Mouse (Mus musculus) olfactory bulb, adult 2 months (tissue): ENCODE measurements around the gene Tmem115. TPM values are rescaled to one million over a fixed set of nuclear protein-coding genes. Genes with fewer than 3 reads are reported as not detected.

Experiments
- H3K27ac ChIP-seq: fragments of 200-500 bp; 2 replicates; pipeline ENCODE4 v1.5.1; 2012; ENCODE audit warnings: low read depth, low read length; ENCODE audit not compliant: insufficient read depth
- H3K4me1 ChIP-seq: fragments of 200-500 bp; 2 replicates; pipeline ENCODE4 v1.6.1; 2012; ENCODE audit warnings: low read length; ENCODE audit not compliant: control insufficient read depth, insufficient read depth
- H3K4me3 ChIP-seq: fragments of 200-500 bp; 2 replicates; pipeline ENCODE4 v1.5.1; 2012; ENCODE audit warnings: mild to moderate bottlenecking, low read depth, low read length, moderate library complexity; ENCODE audit not compliant: insufficient read depth
- CTCF ChIP-seq: fragments of 200-500 bp; IDR thresholded peaks from 2 replicates; pipeline ENCODE4 v1.5.1; 2012; ENCODE audit warnings: low read depth, mild to moderate bottlenecking, low read length, moderate library complexity; ENCODE audit not compliant: insufficient read depth
- POLR2A ChIP-seq: fragments of 200-500 bp; IDR thresholded peaks from 2 replicates; pipeline ENCODE4 v1.6.1; 2012; ENCODE audit warnings: mild to moderate bottlenecking, low read depth, low read length, moderate library complexity; ENCODE audit not compliant: insufficient read depth
- WGBS: fragments of 180-500 bp; shearing (Covaris S2); methylation state at CpG from one replicate; pipeline ENCODE4 v1.1.7; 2018; 5-methylcytosine and 5-hydroxymethylcytosine counted together
- polyA plus RNA-seq: library from polyadenylated mRNA; stranded (reverse); fragments of >200 nt; gene quantifications from 2 replicates; pipeline ENCODE4 v1.2.4, GENCODE M21; 2012; ENCODE audit warnings: low replicate concordance; ENCODE audit not compliant: missing spikeins, insufficient read depth, insufficient read length

Gene Tmem115
- polyA plus RNA-seq, 1 experiment: not detected

- H3K27ac ChIP-seq: no peak overlapping the region
- 58% methylated on average over 15 of the region's 15 CpGs for WGBS
- no peak; the same call in 1 of the 2 replicates for TF ChIP-seq CTCF
- no peak for TF ChIP-seq POLR2A
- H3K4me3 ChIP-seq: no peak overlapping the region
- peaks cover 32% of the 10 kb centered on the region for H3K4me1 ChIP-seq
These were observed 32.4 kb downstream of the Tmem115 start for GRCm38 (mm10) chr9:107566041-107566709.

GRCm38 (mm10) chr9:107566855-107567254 lies 33.1 kb downstream of the Tmem115 start:
- 74% methylated on average over 3 of the region's 3 CpGs for WGBS
- no peak overlapping the region for H3K4me3 ChIP-seq
- peaks cover 37% of the 10 kb centered on the region for H3K4me1 ChIP-seq
- TF ChIP-seq POLR2A (no peak), CTCF (no peak)
- no peak overlapping the region for H3K27ac ChIP-seq

GRCm38 (mm10) chr9:107567702-107568319 lies 34.1 kb downstream of the Tmem115 start, which contains the start of gene Hyal2:
Gene Hyal2, plus strand, starts transcription at chr9:107567945.
- peaks cover 37% of the 10 kb centered on the region for H3K4me1 ChIP-seq
- H3K27ac ChIP-seq: peak within 1 kb of the TSS; percentile 89
- peak within 1 kb of the TSS; percentile 84 for H3K4me3 ChIP-seq
- 28% methylated on average over 18 of the region's 18 CpGs for WGBS
- TF ChIP-seq CTCF: no peak

GRCm38 (mm10) chr9:107568331-107569261 lies 34.9 kb downstream of the Tmem115 start:
- TF ChIP-seq CTCF: no peak
- 0 out of 2 replicates have a peak, but pooled peaks have one; percentile 30 for TF ChIP-seq POLR2A
- under 1% methylated on average over 41 of the region's 41 CpGs for WGBS
- H3K4me1 ChIP-seq: peaks cover 37% of the 10 kb centered on the region
- H3K4me3 ChIP-seq: peak overlapping the region; percentile 84
- H3K27ac ChIP-seq: peak overlapping the region; percentile 89

- peak overlapping the region; percentile 59; the same call in 1 of the 2 replicates for H3K27ac ChIP-seq
- no peak for TF ChIP-seq POLR2A
- no peak for TF ChIP-seq CTCF
- peak overlapping the region; percentile 84 for H3K4me3 ChIP-seq
- WGBS: under 1% methylated on average over 23 of the region's 23 CpGs
- peaks cover 33% of the 10 kb centered on the region for H3K4me1 ChIP-seq
These were observed 35.5 kb downstream of the Tmem115 start for GRCm38 (mm10) chr9:107569270-107569669.

GRCm38 (mm10) chr9:107570016-107570415 lies 36.3 kb downstream of the Tmem115 start:
- H3K27ac ChIP-seq: no peak overlapping the region
- H3K4me3 ChIP-seq: peak overlapping the region; percentile 30
- WGBS: 46% methylated on average over 13 of the region's 13 CpGs
- TF ChIP-seq CTCF (no peak), POLR2A (no peak)
- H3K4me1 ChIP-seq: peaks cover 31% of the 10 kb centered on the region

GRCm38 (mm10) chr9:107570845-107571244 lies 37.1 kb downstream of the Tmem115 start:
- WGBS: 92% methylated on average over 21 of the region's 21 CpGs

GRCm38 (mm10) chr9:107571534-107572326 lies 38.0 kb downstream of the Tmem115 start:
- WGBS: 94% methylated on average over 22 of the region's 22 CpGs
- H3K27ac ChIP-seq: no peak overlapping the region

More at GRCm38 (mm10) chr9:107570845-107571244, 37.1 kb downstream of the Tmem115 start:
- Histone ChIP-seq H3K4me1 (peaks cover 31% of the 10 kb centered on the region), H3K4me3 (no peak overlapping the region), H3K27ac (no peak overlapping the region)
- no peak for TF ChIP-seq POLR2A
- TF ChIP-seq CTCF: no peak

More at GRCm38 (mm10) chr9:107571534-107572326, 38.0 kb downstream of the Tmem115 start:
- TF ChIP-seq CTCF: no peak
- no peak for TF ChIP-seq POLR2A
- Histone ChIP-seq H3K4me3 (no peak overlapping the region), H3K4me1 (peaks cover 31% of the 10 kb centered on the region)
